Mouse (Mus musculus): ENCODE data around the gene Angptl2. TPM values are rescaled to one million over a fixed set of nuclear protein-coding genes. Genes with fewer than 3 reads are reported as not detected.
A peak's percentile ranks its signal among the peaks of the same experiment; 100 is the strongest.

The Angptl2 gene
- polyA plus RNA-seq, 1 experiment from 2014 or later = 46.5 TPM

DNA sequence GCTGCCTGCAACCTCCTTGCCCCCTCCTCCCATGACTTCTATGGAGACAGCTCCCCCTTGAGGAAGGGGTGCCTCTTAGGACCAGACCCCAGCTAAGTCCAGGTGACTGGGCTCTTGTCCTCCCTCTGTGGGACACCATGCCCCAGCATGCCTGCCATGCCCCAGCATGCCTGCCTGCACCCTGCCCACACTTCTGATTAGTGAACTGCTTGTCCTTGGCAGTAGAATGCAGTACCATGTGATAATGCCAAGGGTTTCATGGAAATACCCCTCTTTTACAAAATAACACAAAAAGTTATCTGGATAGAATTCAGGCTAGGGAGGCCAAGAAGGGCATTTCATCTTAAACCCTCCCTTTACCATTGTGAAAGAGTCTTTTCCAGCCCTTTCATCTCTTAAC lies 29.5 kb downstream of the Angptl2 start:
- H3K9me3 ChIP-seq (ENCODE audit: low read length) = no peaks in the 10 kb centered on the region
- H3K27me3 ChIP-seq (ENCODE audit: insufficient read depth, low read length) = no peaks in the 10 kb centered on the region
- no peak overlapping the region for H3K4me3 ChIP-seq (ENCODE audit: low read length)
- 0 out of 2 replicates have a peak, but pooled peaks cover 4% of the 10 kb centered on the region for H3K4me1 ChIP-seq (ENCODE audit: insufficient read depth, low read length)
- no peak overlapping the region for H3K4me2 ChIP-seq (replicated peaks; ENCODE audit: low read depth, low read length)
- no peak for ATAC-seq (ENCODE audit: low FRiP score, low TSS enrichment)
- no peak overlapping the region for H3K9ac ChIP-seq (replicated peaks; ENCODE audit: low read length)
- peaks cover 5% of the 10 kb centered on the region; the same call in 1 of the 2 replicates for H3K36me3 ChIP-seq (ENCODE audit: insufficient read depth, low read length)
- H3K27ac ChIP-seq (ENCODE audit: low read length) = no peak overlapping the region

DNA sequence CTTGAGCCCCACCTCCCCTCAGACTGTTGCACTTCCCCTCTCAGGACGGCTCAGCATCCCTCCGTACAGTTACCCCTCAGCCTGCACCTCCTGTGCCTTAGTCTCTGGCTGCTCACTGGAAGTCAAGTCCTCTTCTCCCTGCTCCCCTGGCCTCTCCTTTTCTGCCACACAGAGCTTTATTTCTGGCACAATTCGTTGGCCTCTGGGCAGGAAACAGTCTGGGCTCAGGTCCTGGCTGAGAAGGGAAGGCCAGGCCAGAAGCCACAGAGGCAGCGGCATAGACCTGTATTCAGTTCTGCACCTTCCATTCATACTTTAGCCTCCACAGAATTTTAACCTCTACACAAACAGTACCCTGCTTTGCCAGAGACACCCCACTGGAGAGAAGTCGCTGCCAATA lies 31.0 kb downstream of the Angptl2 start:
- Histone ChIP-seq H3K36me3 (ENCODE audit: insufficient read depth, low read length) (peaks cover 5% of the 10 kb centered on the region; the same call in 1 of the 2 replicates), H3K27me3 (ENCODE audit: insufficient read depth, low read length) (no peaks in the 10 kb centered on the region), H3K4me2 (replicated peaks; ENCODE audit: low read depth, low read length) (no peak overlapping the region), H3K4me1 (ENCODE audit: insufficient read depth, low read length) (0 out of 2 replicates have a peak, but pooled peaks cover 4% of the 10 kb centered on the region), H3K9me3 (ENCODE audit: low read length) (no peaks in the 10 kb centered on the region), H3K27ac (ENCODE audit: low read length) (no peak overlapping the region), H3K4me3 (ENCODE audit: low read length) (no peak overlapping the region), H3K9ac (replicated peaks; ENCODE audit: low read length) (no peak overlapping the region)
- no peak for ATAC-seq (ENCODE audit: low FRiP score, low TSS enrichment)
- WGBS = 83% methylated on average over 5 of the region's 5 CpGs

DNA sequence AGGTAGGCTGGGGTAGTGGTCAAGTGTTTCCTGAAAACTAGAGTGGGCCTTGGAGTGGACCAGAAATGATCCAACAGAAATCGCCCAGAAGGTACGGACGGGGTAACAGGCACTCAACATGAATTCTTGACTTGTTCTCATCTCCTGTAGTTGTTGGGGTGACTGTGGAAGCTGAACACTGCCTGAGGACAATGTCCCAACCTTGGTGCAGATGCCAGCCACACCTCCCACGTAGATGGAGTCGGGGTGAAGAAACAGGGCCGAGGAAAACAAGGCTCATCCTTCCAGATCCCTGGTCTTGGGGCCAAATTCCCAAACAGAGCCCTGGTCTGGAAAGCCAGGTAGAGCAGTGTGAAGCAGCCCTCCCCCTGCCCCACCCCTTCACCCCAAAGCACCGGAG lies 32.7 kb downstream of the Angptl2 start:
- Histone ChIP-seq H3K36me3 (ENCODE audit: insufficient read depth, low read length) (peaks cover 5% of the 10 kb centered on the region; the same call in 1 of the 2 replicates), H3K4me2 (replicated peaks; ENCODE audit: low read depth, low read length) (no peak overlapping the region), H3K27ac (ENCODE audit: low read length) (no peak overlapping the region), H3K9ac (replicated peaks; ENCODE audit: low read length) (no peak overlapping the region), H3K4me3 (ENCODE audit: low read length) (no peak overlapping the region), H3K9me3 (ENCODE audit: low read length) (no peaks in the 10 kb centered on the region), H3K4me1 (ENCODE audit: insufficient read depth, low read length) (peaks cover 6% of the 10 kb centered on the region; the same call in 1 of the 2 replicates), H3K27me3 (ENCODE audit: insufficient read depth, low read length) (no peaks in the 10 kb centered on the region)
- no peak for ATAC-seq (ENCODE audit: low FRiP score, low TSS enrichment)
- 84% methylated on average over 7 of the region's 7 CpGs for WGBS

DNA sequence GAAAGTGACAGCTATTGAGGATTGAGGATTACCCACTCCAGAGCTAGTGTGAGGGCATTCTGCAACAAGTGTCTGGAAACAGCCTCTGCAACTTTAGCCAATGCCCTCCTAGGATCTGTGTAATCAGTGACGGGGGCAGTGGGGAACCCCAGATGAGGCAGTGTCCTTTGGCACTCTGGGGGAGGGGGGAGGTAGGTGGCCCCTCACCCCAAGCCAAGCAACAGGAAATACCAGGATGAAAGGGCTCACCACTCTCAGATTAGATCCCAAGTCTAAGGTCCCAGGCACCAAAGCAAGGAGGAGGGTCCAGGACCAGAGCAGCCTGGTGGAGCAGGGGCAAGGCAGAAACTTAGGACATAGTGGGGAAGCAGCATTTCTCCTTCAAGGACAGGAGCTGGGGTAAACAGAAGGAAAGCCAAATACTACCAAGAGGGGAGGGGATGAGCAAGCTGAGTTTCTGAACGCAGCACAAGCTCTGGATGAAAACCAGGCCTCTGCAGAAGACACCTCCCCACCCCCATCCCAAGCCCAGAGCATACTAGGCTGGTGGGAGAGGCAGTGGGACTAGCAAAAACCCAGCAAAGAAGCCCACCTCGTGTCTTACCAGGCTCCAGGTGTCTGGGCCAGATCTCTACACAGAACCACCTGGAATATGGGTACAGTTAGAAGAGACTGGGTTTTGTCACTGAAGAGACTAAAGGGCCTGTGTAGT lies 34.2 kb downstream of the Angptl2 start:
- Histone ChIP-seq H3K27ac (ENCODE audit: low read length) (no peak overlapping the region), H3K27me3 (ENCODE audit: insufficient read depth, low read length) (no peaks in the 10 kb centered on the region), H3K4me3 (ENCODE audit: low read length) (no peak overlapping the region), H3K36me3 (ENCODE audit: insufficient read depth, low read length) (no peaks in the 10 kb centered on the region; the same call in 1 of the 2 replicates), H3K4me2 (replicated peaks; ENCODE audit: low read depth, low read length) (no peak overlapping the region), H3K9ac (replicated peaks; ENCODE audit: low read length) (no peak overlapping the region), H3K4me1 (ENCODE audit: insufficient read depth, low read length) (peaks cover 10% of the 10 kb centered on the region; the same call in 1 of the 2 replicates), H3K9me3 (ENCODE audit: low read length) (no peaks in the 10 kb centered on the region)
- WGBS = 51% methylated on average over 3 of the region's 3 CpGs
- no peak for ATAC-seq (ENCODE audit: low FRiP score, low TSS enrichment)

DNA sequence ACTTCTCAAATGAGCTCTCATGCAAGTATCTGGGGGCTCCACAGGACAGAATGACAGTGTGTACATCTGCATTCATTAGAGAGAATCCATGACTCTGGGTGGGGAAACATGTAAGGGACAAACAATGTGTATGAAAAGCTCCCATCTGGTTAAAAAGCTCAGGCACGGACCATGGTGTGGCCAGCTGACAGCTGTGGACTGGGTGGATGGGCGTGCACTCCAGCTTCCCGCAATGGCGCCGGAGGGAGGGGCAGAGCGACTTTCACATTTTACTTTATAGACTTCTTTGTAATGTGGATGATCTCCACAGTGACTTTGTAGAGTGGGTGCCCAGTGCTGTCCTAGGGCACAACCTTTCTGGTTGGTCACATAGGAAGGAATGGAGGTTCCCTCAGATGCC lies 36.9 kb downstream of the Angptl2 start:
- Histone ChIP-seq H3K4me1 (ENCODE audit: insufficient read depth, low read length) (peaks cover 10% of the 10 kb centered on the region; the same call in 1 of the 2 replicates), H3K27ac (ENCODE audit: low read length) (no peak overlapping the region), H3K4me3 (ENCODE audit: low read length) (no peak overlapping the region), H3K4me2 (replicated peaks; ENCODE audit: low read depth, low read length) (no peak overlapping the region), H3K9me3 (ENCODE audit: low read length) (no peaks in the 10 kb centered on the region), H3K36me3 (ENCODE audit: insufficient read depth, low read length) (no peaks in the 10 kb centered on the region), H3K27me3 (ENCODE audit: insufficient read depth, low read length) (no peaks in the 10 kb centered on the region), H3K9ac (replicated peaks; ENCODE audit: low read length) (no peak overlapping the region)
- ATAC-seq (ENCODE audit: low FRiP score, low TSS enrichment) = no peak
- 94% methylated on average over 6 of the region's 6 CpGs for WGBS

DNA sequence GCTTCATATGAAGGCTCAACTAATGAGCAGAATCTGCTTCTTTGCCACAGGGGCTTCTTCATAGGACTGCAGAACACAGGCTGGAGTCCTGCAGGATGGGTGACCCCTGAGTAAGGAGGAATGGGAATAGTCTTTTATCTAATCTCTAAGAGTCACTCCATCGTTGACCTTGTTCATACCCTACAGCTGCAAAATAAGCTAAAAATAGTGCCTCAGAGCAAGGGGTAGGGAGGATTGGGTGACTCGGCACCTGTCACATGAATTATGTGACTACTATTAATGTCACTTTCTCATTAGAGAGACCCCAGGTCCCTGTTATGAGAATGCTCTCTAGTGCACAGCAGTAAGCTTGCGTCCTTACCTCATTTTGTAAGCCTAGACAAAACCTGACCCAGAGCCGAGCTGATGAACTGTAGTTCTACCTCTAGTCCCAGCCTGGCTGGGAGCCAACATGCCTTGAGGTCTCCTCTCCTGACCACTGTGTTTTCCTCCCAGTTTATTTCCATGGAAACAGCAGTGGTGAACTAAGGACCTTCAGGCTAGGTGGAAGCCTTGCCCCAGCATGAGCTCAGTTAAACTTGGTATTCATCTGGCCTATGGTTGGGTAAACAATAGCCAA lies 37.8 kb downstream of the Angptl2 start:
- ATAC-seq (ENCODE audit: low FRiP score, low TSS enrichment) = peak; percentile 57; the same call in 1 of the 2 replicates
- Histone ChIP-seq H3K4me1 (ENCODE audit: insufficient read depth, low read length) (peaks cover 10% of the 10 kb centered on the region; the same call in 1 of the 2 replicates), H3K36me3 (ENCODE audit: insufficient read depth, low read length) (no peaks in the 10 kb centered on the region), H3K9me3 (ENCODE audit: low read length) (no peaks in the 10 kb centered on the region), H3K27me3 (ENCODE audit: insufficient read depth, low read length) (no peaks in the 10 kb centered on the region), H3K4me2 (replicated peaks; ENCODE audit: low read depth, low read length) (no peak overlapping the region), H3K9ac (replicated peaks; ENCODE audit: low read length) (no peak overlapping the region), H3K4me3 (ENCODE audit: low read length) (no peak overlapping the region), H3K27ac (ENCODE audit: low read length) (no peak overlapping the region)
- 22% methylated on average over 4 of the region's 4 CpGs for WGBS

DNA sequence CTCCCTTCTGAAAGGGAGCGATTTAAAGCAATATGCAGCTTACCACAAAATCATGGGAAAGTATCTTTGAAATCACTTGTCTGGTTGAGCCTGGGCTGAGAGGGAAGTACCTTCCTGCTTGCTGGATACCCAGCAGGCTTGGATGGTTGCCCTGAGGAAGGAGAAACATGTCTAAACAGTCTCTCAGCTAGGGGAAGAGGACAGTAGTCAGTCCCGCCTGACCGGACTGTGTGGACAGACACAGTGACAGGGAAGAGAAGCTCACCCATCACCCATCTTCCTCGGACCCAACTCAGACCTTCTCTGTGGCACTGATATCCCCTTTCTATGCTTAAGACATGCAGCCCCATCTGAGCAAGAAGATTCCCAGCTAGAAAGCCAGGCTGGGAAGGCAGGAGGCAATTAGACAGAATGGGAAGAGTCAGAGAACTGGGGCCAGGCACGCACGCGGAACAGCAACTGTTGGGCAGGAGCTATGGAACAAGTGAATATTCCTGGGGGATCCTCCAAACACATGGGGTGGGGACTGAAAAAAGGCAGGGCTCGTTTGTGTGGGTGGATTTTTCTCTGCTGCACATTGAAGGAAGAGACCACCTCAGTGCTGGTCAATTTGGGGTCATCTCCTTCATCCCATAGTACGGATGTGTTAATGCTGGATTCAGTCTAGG lies 38.6 kb downstream of the Angptl2 start:
- Histone ChIP-seq H3K9ac (replicated peaks; ENCODE audit: low read length) (no peak overlapping the region), H3K9me3 (ENCODE audit: low read length) (no peaks in the 10 kb centered on the region), H3K36me3 (ENCODE audit: insufficient read depth, low read length) (no peaks in the 10 kb centered on the region), H3K4me2 (replicated peaks; ENCODE audit: low read depth, low read length) (no peak overlapping the region), H3K27ac (ENCODE audit: low read length) (no peak overlapping the region), H3K4me3 (ENCODE audit: low read length) (no peak overlapping the region), H3K27me3 (ENCODE audit: insufficient read depth, low read length) (no peaks in the 10 kb centered on the region), H3K4me1 (ENCODE audit: insufficient read depth, low read length) (peaks cover 10% of the 10 kb centered on the region; the same call in 1 of the 2 replicates)
- ATAC-seq (ENCODE audit: low FRiP score, low TSS enrichment) = no peak
- WGBS = 79% methylated on average over 9 of the region's 9 CpGs

DNA sequence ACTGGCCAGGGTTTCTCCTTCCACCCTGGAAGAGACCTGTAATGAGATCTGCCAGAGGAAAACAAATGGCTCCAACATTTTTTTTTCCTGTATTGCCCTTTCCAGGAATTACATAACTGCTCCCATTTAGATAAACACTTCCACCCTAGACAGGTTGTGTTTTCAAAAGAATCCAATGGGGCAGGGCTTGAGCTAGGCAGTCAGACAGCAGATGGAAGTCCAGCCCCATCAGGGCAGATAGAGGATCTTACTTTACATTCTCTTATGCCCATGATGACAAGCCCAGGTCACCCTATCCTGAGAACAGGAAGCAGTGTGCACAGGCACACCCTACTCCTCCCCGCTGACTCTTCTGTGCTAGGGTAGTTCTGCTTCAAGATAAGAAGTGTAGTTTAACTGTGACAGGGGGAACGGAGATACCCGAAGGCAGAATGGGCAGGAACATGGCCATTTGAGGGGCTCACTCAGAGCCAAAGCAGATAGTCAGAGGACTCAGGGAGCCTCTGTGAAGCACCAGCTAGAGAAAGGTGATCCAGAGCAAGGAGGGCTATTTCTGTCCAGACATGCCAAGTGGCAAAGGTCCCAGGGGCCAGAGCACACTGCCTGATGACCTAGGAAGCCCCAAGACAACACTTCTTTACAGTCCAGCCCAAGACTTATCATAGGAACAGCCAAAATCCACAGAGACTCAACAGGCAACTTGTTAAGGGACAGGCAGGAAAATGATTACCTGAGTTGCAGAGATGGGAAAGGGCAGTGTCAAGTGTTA lies 41.1 kb downstream of the Angptl2 start:
- Histone ChIP-seq H3K27me3 (ENCODE audit: insufficient read depth, low read length) (no peaks in the 10 kb centered on the region), H3K4me3 (ENCODE audit: low read length) (no peak overlapping the region), H3K9me3 (ENCODE audit: low read length) (no peaks in the 10 kb centered on the region), H3K36me3 (ENCODE audit: insufficient read depth, low read length) (no peaks in the 10 kb centered on the region), H3K4me1 (ENCODE audit: insufficient read depth, low read length) (peaks cover 7% of the 10 kb centered on the region; the same call in 1 of the 2 replicates), H3K27ac (ENCODE audit: low read length) (no peak overlapping the region), H3K4me2 (replicated peaks; ENCODE audit: low read depth, low read length) (no peak overlapping the region), H3K9ac (replicated peaks; ENCODE audit: low read length) (no peak overlapping the region)
- no peak for ATAC-seq (ENCODE audit: low FRiP score, low TSS enrichment)
- WGBS = 86% methylated on average over 3 of the region's 3 CpGs

DNA sequence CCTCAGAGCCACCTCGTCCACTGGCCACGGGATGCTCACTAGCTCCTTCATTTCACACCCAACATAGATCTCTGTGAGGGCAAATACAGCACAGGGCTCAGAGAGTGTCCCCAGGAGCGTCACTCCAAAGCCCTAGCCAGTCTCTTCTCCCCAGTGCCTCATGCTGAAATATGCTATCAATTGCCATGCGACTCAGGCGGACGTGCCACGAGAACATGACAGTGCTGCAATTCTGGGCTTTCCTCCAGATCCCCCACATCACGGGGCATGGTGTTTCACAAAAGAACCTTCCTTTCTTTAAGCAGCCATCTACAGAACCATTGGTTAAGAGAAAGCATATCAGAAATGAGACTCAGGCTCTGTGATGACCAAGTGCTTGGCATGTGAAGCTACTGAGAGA lies 44.9 kb downstream of the Angptl2 start:
- 91% methylated on average over 8 of the region's 8 CpGs for WGBS
- no peak overlapping the region for H3K4me3 ChIP-seq (ENCODE audit: low read length)
- no peak for ATAC-seq (ENCODE audit: low FRiP score, low TSS enrichment)

More for the DNA sequence above, 44.9 kb downstream of the Angptl2 start:
- Histone ChIP-seq H3K27ac (ENCODE audit: low read length) (no peak overlapping the region), H3K27me3 (ENCODE audit: insufficient read depth, low read length) (no peaks in the 10 kb centered on the region), H3K4me2 (replicated peaks; ENCODE audit: low read depth, low read length) (no peak overlapping the region), H3K4me1 (ENCODE audit: insufficient read depth, low read length) (no peaks in the 10 kb centered on the region), H3K9me3 (ENCODE audit: low read length) (no peaks in the 10 kb centered on the region), H3K9ac (replicated peaks; ENCODE audit: low read length) (no peak overlapping the region), H3K36me3 (ENCODE audit: insufficient read depth, low read length) (no peaks in the 10 kb centered on the region)
